Mouse (Mus musculus): ENCODE measurements around the gene Pcnx3. TPM values are rescaled to one million over a fixed set of nuclear protein-coding genes. Genes with fewer than 3 reads are reported as not detected.

Gene Pcnx3
- total and polyA plus RNA-seq, 2 experiments from 2014 or later = 17.2 to 97.0 TPM

- Histone ChIP-seq H3K36me3 (ENCODE audit: insufficient read depth, low read length) (peaks cover 43% of the 10 kb centered on the region), H3K4me3 (ENCODE audit: low read length) (no peak overlapping the region), H3K4me2 (ENCODE audit: low read depth, low read length) (no peak overlapping the region), H3K27me3 (ENCODE audit: insufficient read depth, low read length) (no peaks in the 10 kb centered on the region), H3K9me3 (ENCODE audit: low read length) (no peaks in the 10 kb centered on the region), H3K27ac (no peak overlapping the region), H3K9ac (replicated peaks; ENCODE audit: low read length) (no peak overlapping the region), H3K4me1 (ENCODE audit: insufficient read depth, low read length) (no peaks in the 10 kb centered on the region)
- ATAC-seq (no peak), DNase-seq (ENCODE audit: low spot score) (no peak)
- no peak for TF ChIP-seq CTCF (IDR thresholded peaks at IDR 0.05; ENCODE audit: low read depth)
- 91% methylated on average over 10 of the region's 10 CpGs for WGBS
Measured at GRCm38 (mm10) chr19:5664669-5665257, 23.9 kb downstream of the Pcnx3 start.

- 5% methylated on average over 32 of the region's 32 CpGs for WGBS
- Histone ChIP-seq H3K9me3 (ENCODE audit: low read length) (no peaks in the 10 kb centered on the region), H3K4me1 (ENCODE audit: insufficient read depth, low read length) (no peaks in the 10 kb centered on the region), H3K36me3 (ENCODE audit: insufficient read depth, low read length) (peaks cover 38% of the 10 kb centered on the region), H3K4me2 (ENCODE audit: low read depth, low read length) (peak within 1 kb of the TSS; percentile 53), H3K9ac (replicated peaks; ENCODE audit: low read length) (peak within 1 kb of the TSS; percentile 38), H3K4me3 (ENCODE audit: low read length) (peak within 1 kb of the TSS; percentile 38), H3K27me3 (ENCODE audit: insufficient read depth, low read length) (no peaks in the 10 kb centered on the region), H3K27ac (peak within 1 kb of the TSS; percentile 60; the same call in 1 of the 2 replicates)
- TF ChIP-seq CTCF (IDR thresholded peaks at IDR 0.05; ENCODE audit: low read depth) = no peak
- DNase-seq (ENCODE audit: low spot score) (peak; percentile 77), ATAC-seq (peak; percentile 84)
Measured at GRCm38 (mm10) chr19:5662981-5663913, 25.5 kb downstream of the Pcnx3 start, which contains the start of gene Sipa1. Gene Sipa1 (minus strand): TSS chr19:5663707.

- H3K4me2 ChIP-seq (ENCODE audit: low read depth, low read length) = peak overlapping the region; percentile 53
- DNase-seq (ENCODE audit: low spot score) = no peak
- H3K9me3 ChIP-seq (ENCODE audit: low read length) = no peaks in the 10 kb centered on the region
- no peaks in the 10 kb centered on the region for H3K4me1 ChIP-seq (ENCODE audit: insufficient read depth, low read length)
- no peak for ATAC-seq
- H3K4me3 ChIP-seq (ENCODE audit: low read length) = peak overlapping the region; percentile 38; the same call in 1 of the 2 replicates
- H3K27me3 ChIP-seq (ENCODE audit: insufficient read depth, low read length) = no peaks in the 10 kb centered on the region
- peak overlapping the region; percentile 38; the same call in 1 of the 2 replicates for H3K9ac ChIP-seq (replicated peaks; ENCODE audit: low read length)
- no peak overlapping the region; the same call in 1 of the 2 replicates for H3K27ac ChIP-seq
- WGBS = 75% methylated on average over 8 of the region's 8 CpGs
- peaks cover 30% of the 10 kb centered on the region for H3K36me3 ChIP-seq (ENCODE audit: insufficient read depth, low read length)
- TF ChIP-seq CTCF (IDR thresholded peaks at IDR 0.05; ENCODE audit: low read depth) = no peak
Measured at GRCm38 (mm10) chr19:5662310-5662709, 26.4 kb downstream of the Pcnx3 start.

DNA sequence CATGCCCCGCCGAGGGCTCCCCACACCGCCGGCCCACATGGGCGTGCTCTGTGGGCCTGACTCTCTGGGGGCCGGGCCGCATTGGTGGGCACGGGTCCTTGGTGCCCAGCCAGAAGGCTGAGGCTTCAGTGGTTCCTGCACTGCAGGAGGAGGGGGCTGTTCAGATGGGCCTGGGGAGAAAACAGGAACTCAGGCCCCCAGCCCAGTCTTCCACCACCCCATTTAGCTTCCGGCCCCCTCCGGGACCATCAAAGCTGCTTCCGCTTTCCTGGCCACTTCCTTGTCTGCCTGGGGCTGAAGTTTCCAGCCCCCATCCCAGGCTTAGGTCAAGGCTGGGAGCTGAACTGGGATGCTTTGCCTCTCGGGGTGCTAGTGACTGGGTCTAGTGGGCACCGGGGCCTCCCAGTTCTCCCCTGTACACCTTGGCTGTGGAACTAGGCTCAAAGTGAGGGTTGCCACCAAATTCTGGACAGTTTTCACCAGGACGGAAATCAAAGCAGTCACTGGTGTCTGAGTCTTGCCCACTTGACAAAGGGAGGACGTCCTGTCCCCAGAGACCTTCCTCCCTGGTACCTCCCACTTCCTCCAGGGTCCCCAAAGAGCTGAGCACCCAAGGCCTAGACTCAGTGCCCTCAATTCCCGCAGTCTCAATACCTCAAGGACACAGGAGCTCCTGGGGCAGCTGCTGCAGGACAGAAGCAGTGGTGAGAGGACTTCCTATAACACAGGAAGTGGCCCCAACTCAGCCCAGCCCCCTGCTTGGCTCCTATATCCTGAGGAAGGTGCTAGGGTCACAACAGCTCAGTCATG, 27.6 kb downstream of the Pcnx3 start:
- Histone ChIP-seq H3K9me3 (ENCODE audit: low read length) (no peaks in the 10 kb centered on the region), H3K4me1 (ENCODE audit: insufficient read depth, low read length) (no peaks in the 10 kb centered on the region), H3K9ac (replicated peaks; ENCODE audit: low read length) (0 out of 2 replicates have a peak overlapping the region, but pooled peaks have one; percentile 13), H3K27ac (no peak overlapping the region), H3K4me2 (ENCODE audit: low read depth, low read length) (peak overlapping the region; percentile 25; the same call in 1 of the 2 replicates), H3K4me3 (ENCODE audit: low read length) (no peak overlapping the region), H3K36me3 (ENCODE audit: insufficient read depth, low read length) (peaks cover 18% of the 10 kb centered on the region), H3K27me3 (ENCODE audit: insufficient read depth, low read length) (no peaks in the 10 kb centered on the region)
- ATAC-seq (no peak), DNase-seq (ENCODE audit: low spot score) (no peak)
- TF ChIP-seq CTCF (IDR thresholded peaks at IDR 0.05; ENCODE audit: low read depth) = no peak
- WGBS = 88% methylated on average over 16 of the region's 16 CpGs

DNA sequence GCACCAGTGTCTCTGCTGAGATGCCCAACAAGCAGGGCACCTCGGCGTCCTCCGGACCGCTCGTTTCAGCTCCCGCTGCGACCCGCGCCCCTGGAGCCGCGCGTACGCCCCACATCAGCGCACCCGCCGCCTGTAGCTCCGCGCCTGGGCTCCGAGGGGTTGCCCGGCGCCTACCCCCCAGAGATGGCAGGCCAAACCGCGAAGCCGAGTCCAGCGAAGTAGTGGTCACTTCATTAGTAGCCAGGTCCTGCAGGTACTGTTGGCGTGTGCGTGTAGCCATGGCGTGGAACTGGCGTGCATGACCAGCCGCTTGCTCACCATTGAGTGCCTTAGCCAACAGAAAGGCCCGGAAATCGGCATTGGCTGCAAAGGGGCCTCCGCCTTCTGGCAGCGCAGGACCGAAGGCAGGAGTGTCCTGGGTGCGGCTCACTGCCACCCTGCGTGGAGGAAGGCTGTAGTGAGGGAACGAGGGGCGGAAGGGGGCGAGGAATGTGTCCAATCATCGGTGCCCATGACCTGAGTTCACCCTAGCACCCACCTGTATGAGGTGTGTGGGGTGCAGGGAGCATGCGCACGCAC, 33.9 kb downstream of the Pcnx3 start:
- peak overlapping the region; percentile 41; the same call in 1 of the 2 replicates for H3K9ac ChIP-seq (replicated peaks; ENCODE audit: low read length)
- DNase-seq (ENCODE audit: low spot score) (peak; percentile 13), ATAC-seq (no peak)
- H3K36me3 ChIP-seq (ENCODE audit: insufficient read depth, low read length) = no peaks in the 10 kb centered on the region
- H3K27ac ChIP-seq = no peak overlapping the region
- peak overlapping the region; percentile 61 for H3K4me2 ChIP-seq (ENCODE audit: low read depth, low read length)
- H3K9me3 ChIP-seq (ENCODE audit: low read length) = no peaks in the 10 kb centered on the region
- peak overlapping the region; percentile 39 for H3K4me3 ChIP-seq (ENCODE audit: low read length)
- 8% methylated on average over 43 of the region's 43 CpGs for WGBS
- no peak for TF ChIP-seq CTCF (IDR thresholded peaks at IDR 0.05; ENCODE audit: low read depth)
- peaks cover 9% of the 10 kb centered on the region; the same call in 1 of the 2 replicates for H3K27me3 ChIP-seq (ENCODE audit: insufficient read depth, low read length)
- H3K4me1 ChIP-seq (ENCODE audit: insufficient read depth, low read length) = peaks cover 13% of the 10 kb centered on the region; the same call in 1 of the 2 replicates
